Mouse (Mus musculus) bone marrow, adult 2 months (tissue): ENCODE results near the gene 4932414N04Rik.

Experiments used
- CTCF ChIP-seq: fragments of 200-500 bp; IDR thresholded peaks from 2 replicates; pipeline ENCODE4 v1.5.1; 2011; ENCODE audit warnings: low read length, control low read depth; ENCODE audit not compliant: control insufficient read depth, insufficient read depth
- POLR2A ChIP-seq: fragments of 200-500 bp; IDR thresholded peaks from 2 replicates; pipeline ENCODE4 v1.6.1; 2011; ENCODE audit warnings: low read depth, mild to moderate bottlenecking, control low read depth, low read length, borderline replicate concordance; ENCODE audit not compliant: control insufficient read depth

GRCm38 (mm10) chr2:68756179-68756578 is 99.9 kb downstream of the 4932414N04Rik start:
- no peak for TF ChIP-seq CTCF
- no peak for TF ChIP-seq POLR2A
